Comparison of ENCODE assay signal across 15 mouse cellular contexts in genomic region chr9:61388689-61389403, GRCm38 (mm10). TPM values are rescaled to one million over a fixed set of nuclear protein-coding genes. Genes with fewer than 3 reads are reported as not detected.
DNase-seq lines count a peak whose midpoint lies in the region; ATAC-seq and TF ChIP-seq lines count a peak whose summit lies in the region.
"Had no signal": no experiment of that assay in that cellular context is flagged by ENCODE, and none has a peak within 500 bp of the region (broad histone marks: within the 10 kb centered on the region; RNA-seq: fewer than 3 reads in every experiment).

No protein-coding gene starts in this region.

- no peaks in the 10 kb centered on the region for H3K9me3 ChIP-seq in intestine, embryonic 15.5 days
- H3K9me3 ChIP-seq in stomach, embryonic 16.5 days (replicated peaks; ENCODE audit: control insufficient read depth, low read length), result no peaks in the 10 kb centered on the region
- H3K9me3 ChIP-seq: embryonic facial prominence, embryonic 12.5 days had no signal

- no peak overlapping the region for H3K9ac ChIP-seq in intestine, embryonic 15.5 days
- no peak overlapping the region for H3K9ac ChIP-seq in stomach, embryonic 16.5 days (ENCODE audit: low read length)
- H3K9ac ChIP-seq: embryonic facial prominence, embryonic 12.5 days had no signal

- intact Hi-C loops in left cerebral cortex, adult 2 months (cut with DNase I), result no loop called here

- peaks cover 57% of the 10 kb centered on the region for H3K4me1 ChIP-seq in intestine, embryonic 15.5 days (replicated peaks)
- peaks cover 31% of the 10 kb centered on the region for H3K4me1 ChIP-seq in stomach, embryonic 16.5 days (ENCODE audit: control insufficient read depth, insufficient read depth, low read length)

- ATAC-seq in intestine, embryonic 15.5 days, result peak; percentile 39; the same call in 1 of the 2 replicates
- 0 out of 2 replicates have a peak, but pooled peaks have one; percentile 52 for ATAC-seq in stomach, embryonic 16.5 days (ENCODE audit: insufficient read depth, low FRiP score)
- ATAC-seq: forebrain, embryonic 14.5 days; inflammation-experienced regulatory T-cells, adult 6 months had no signal

- WGBS in intestine, embryonic 15.5 days, result 60% methylated on average over 13 of the region's 14 CpGs
- 56% methylated on average over 14 of the region's 14 CpGs for WGBS in stomach, embryonic 16.5 days

- peak; percentile 34 for DNase-seq in lung, postnatal 36 days
- no peak for DNase-seq in lung, postnatal 4 days
- peak; percentile 45 to 66 for DNase-seq in kidney, postnatal 25 days
- no peak for DNase-seq in adrenal gland, adult 18-20 months (ENCODE audit: low spot score in 2 of 2)
- DNase-seq in left cerebral cortex, adult 2 months (ENCODE audit: extremely low spot score in 1 of 2, low spot score in 2 of 2), result no peak
- DNase-seq: cerebellum, postnatal 14 days; heart, postnatal 36 days; left cerebral cortex, postnatal 4 days; right cerebral cortex, postnatal 14 days; thymus, postnatal 14 days had no signal

- H3K4me2 ChIP-seq in intestine, embryonic 15.5 days (replicated peaks), result no peak overlapping the region
- H3K4me2 ChIP-seq in stomach, embryonic 16.5 days (ENCODE audit: low read depth, low read length), result no peak overlapping the region
- H3K4me2 ChIP-seq: embryonic facial prominence, embryonic 12.5 days had no signal

- no peak overlapping the region for H3K4me3 ChIP-seq in intestine, embryonic 15.5 days (replicated peaks)
- no peak overlapping the region for H3K4me3 ChIP-seq in stomach, embryonic 16.5 days (replicated peaks; ENCODE audit: low read length)
- no peak overlapping the region for H3K4me3 ChIP-seq in left cerebral cortex, adult 2 months
- H3K4me3 ChIP-seq: embryonic facial prominence, embryonic 12.5 days had no signal

- no peak for TF ChIP-seq CTCF in left cerebral cortex, adult 2 months (IDR thresholded peaks at IDR 0.05)

- no peaks in the 10 kb centered on the region for H3K27me3 ChIP-seq in intestine, embryonic 15.5 days (replicated peaks)
- no peaks in the 10 kb centered on the region for H3K27me3 ChIP-seq in stomach, embryonic 16.5 days (ENCODE audit: control insufficient read depth, insufficient read depth, low read length)
- H3K27me3 ChIP-seq: embryonic facial prominence, embryonic 12.5 days had no signal

- no peak overlapping the region for H3K27ac ChIP-seq in intestine, embryonic 15.5 days
- no peak overlapping the region for H3K27ac ChIP-seq in stomach, embryonic 16.5 days (ENCODE audit: low read length)
- no peak overlapping the region for H3K27ac ChIP-seq in left cerebral cortex, adult 2 months
- H3K27ac ChIP-seq: embryonic facial prominence, embryonic 12.5 days had no signal

- peaks cover 21% of the 10 kb centered on the region; the same call in 1 of the 2 replicates for H3K36me3 ChIP-seq in intestine, embryonic 15.5 days
- peaks cover 9% of the 10 kb centered on the region for H3K36me3 ChIP-seq in stomach, embryonic 16.5 days (ENCODE audit: control insufficient read depth, insufficient read depth, low read length)

RNA-seq across cellular contexts. Expression of gene Tle3, which starts 16.7 kb away (rescaled TPM):
- 18.6 and 20.3 TPM in 2 replicates for polyA plus RNA-seq in intestine, embryonic 15.5 days (2015; fragmentation: Nextera tagmentation; extraction: Ambion mirVana)
- 20.2 and 21.4 TPM in 2 replicates for polyA plus RNA-seq in stomach, embryonic 16.5 days (2015; fragmentation: Nextera tagmentation; extraction: Ambion mirVana)
- 100 to 1,000 TPM; 104 to 148 TPM for total RNA-seq in adrenal gland, adult 18-20 months (2021)
- total RNA-seq in left cerebral cortex, adult 2 months (2021), result 10 to 100 TPM; 69.2 to 71.5 TPM

Comparison
In these comparisons a context has a peak if more than half of its experiments do, and no peak if none do; other contexts are left out.
1. DNase-seq: peak in lung, postnatal 36 days (single experiment) and kidney, postnatal 25 days (2 of 2); none in lung, postnatal 4 days (0 of 2), adrenal gland, adult 18-20 months (0 of 2) and left cerebral cortex, adult 2 months (0 of 2).